8 mouse cellular contexts compared by ENCODE assay signal in genomic region chr4:32950356-32951034, GRCm38 (mm10). TPM values are rescaled to one million over a fixed set of nuclear protein-coding genes. Genes with fewer than 3 reads are reported as not detected.
DNase-seq lines count a peak whose midpoint lies in the region; ATAC-seq and TF ChIP-seq lines count a peak whose summit lies in the region.

Gene Ankrd6 (minus strand): TSS chr4:32950841.

- peak; percentile 93 for ATAC-seq in forebrain, embryonic 11.5 days (replicated peaks; ENCODE audit: low FRiP score)
- peak; percentile 88 for ATAC-seq in heart, embryonic 15.5 days (replicated peaks; ENCODE audit: insufficient number of reproducible peaks, insufficient read depth, low FRiP score, low read depth)
- peak; percentile 79 for ATAC-seq in liver, embryonic 15.5 days (ENCODE audit: insufficient read depth)
- peak; percentile 93 for ATAC-seq in neural tube, embryonic 13.5 days (ENCODE audit: low read depth)
- peak; percentile 97 for ATAC-seq in stomach, postnatal 0 days (ENCODE audit: low FRiP score, low TSS enrichment)

- peak within 1 kb of the TSS; percentile 72 for H3K9ac ChIP-seq in forebrain, embryonic 11.5 days (ENCODE audit: low read length)
- peak within 1 kb of the TSS; percentile 71 for H3K9ac ChIP-seq in heart, embryonic 15.5 days
- H3K9ac ChIP-seq in liver, embryonic 15.5 days, result 0 out of 2 replicates have a peak within 1 kb of the TSS, but pooled peaks have one; percentile 16
- H3K9ac ChIP-seq in neural tube, embryonic 13.5 days, result peak within 1 kb of the TSS; percentile 76
- peak within 1 kb of the TSS; percentile 71 for H3K9ac ChIP-seq in stomach, postnatal 0 days (ENCODE audit: low read length)

- H3K9me3 ChIP-seq in forebrain, embryonic 11.5 days (ENCODE audit: control insufficient read depth, low read length), result no peaks in the 10 kb centered on the region
- H3K9me3 ChIP-seq in heart, embryonic 15.5 days (replicated peaks), result no peaks in the 10 kb centered on the region
- no peaks in the 10 kb centered on the region for H3K9me3 ChIP-seq in liver, embryonic 15.5 days (replicated peaks)
- H3K9me3 ChIP-seq in neural tube, embryonic 13.5 days, result no peaks in the 10 kb centered on the region
- no peaks in the 10 kb centered on the region for H3K9me3 ChIP-seq in stomach, postnatal 0 days (ENCODE audit: control insufficient read depth, low read length)

- no peak for TF ChIP-seq EP300 in stomach, postnatal 0 days (optimal IDR thresholded peaks at IDR 0.05)

- H3K4me3 ChIP-seq in forebrain, embryonic 11.5 days (ENCODE audit: low read depth, low read length), result peak within 1 kb of the TSS; percentile 71
- H3K4me3 ChIP-seq in heart, embryonic 15.5 days, result peak within 1 kb of the TSS; percentile 78
- H3K4me3 ChIP-seq in liver, embryonic 15.5 days (replicated peaks), result peak within 1 kb of the TSS; percentile 61
- peak within 1 kb of the TSS; percentile 73 for H3K4me3 ChIP-seq in neural tube, embryonic 13.5 days
- H3K4me3 ChIP-seq in stomach, postnatal 0 days (ENCODE audit: low read depth, low read length), result peak within 1 kb of the TSS; percentile 68

- H3K27me3 ChIP-seq in forebrain, embryonic 11.5 days (ENCODE audit: control insufficient read depth, insufficient read depth, low read length), result peaks cover 7% of the 10 kb centered on the region; the same call in 1 of the 2 replicates
- H3K27me3 ChIP-seq in heart, embryonic 15.5 days, result peaks cover 13% of the 10 kb centered on the region
- peaks cover 75% of the 10 kb centered on the region for H3K27me3 ChIP-seq in liver, embryonic 15.5 days
- peaks cover 15% of the 10 kb centered on the region for H3K27me3 ChIP-seq in neural tube, embryonic 13.5 days
- no peaks in the 10 kb centered on the region for H3K27me3 ChIP-seq in stomach, postnatal 0 days (ENCODE audit: control insufficient read depth, insufficient read depth, low read length)

- H3K4me1 ChIP-seq in forebrain, embryonic 11.5 days (replicated peaks; ENCODE audit: control insufficient read depth, insufficient read depth, low read length), result peaks cover 8% of the 10 kb centered on the region; the same call in 1 of the 2 replicates
- peaks cover 30% of the 10 kb centered on the region for H3K4me1 ChIP-seq in heart, embryonic 15.5 days (replicated peaks)
- peaks cover 18% of the 10 kb centered on the region for H3K4me1 ChIP-seq in liver, embryonic 15.5 days (replicated peaks)
- H3K4me1 ChIP-seq in neural tube, embryonic 13.5 days (replicated peaks), result peaks cover 40% of the 10 kb centered on the region
- H3K4me1 ChIP-seq in stomach, postnatal 0 days (replicated peaks; ENCODE audit: control insufficient read depth, insufficient read depth), result 0 out of 2 replicates have a peak, but pooled peaks cover 2% of the 10 kb centered on the region

- H3K36me3 ChIP-seq in forebrain, embryonic 11.5 days (ENCODE audit: control insufficient read depth, insufficient read depth, low read length), result no peaks in the 10 kb centered on the region
- no peaks in the 10 kb centered on the region for H3K36me3 ChIP-seq in heart, embryonic 15.5 days
- no peaks in the 10 kb centered on the region for H3K36me3 ChIP-seq in liver, embryonic 15.5 days (replicated peaks)
- H3K36me3 ChIP-seq in neural tube, embryonic 13.5 days, result no peaks in the 10 kb centered on the region
- no peaks in the 10 kb centered on the region for H3K36me3 ChIP-seq in stomach, postnatal 0 days (ENCODE audit: control insufficient read depth, insufficient read depth, low read length)

- peak; percentile 42 to 61 for DNase-seq in CD8-positive naive resting alpha-beta T cell, adult 2 months (ENCODE audit: low read depth in 2 of 2, low spot score in 2 of 2)
- peak; percentile 43 for DNase-seq in c-Kit-positive CD71-negative TER-119-negative erythroid progenitor cells, embryonic 14.5 days (ENCODE audit: low read depth)
- peak; percentile 96 for DNase-seq in forebrain, embryonic 11.5 days (ENCODE audit: low spot score)
- peak; percentile 78 for DNase-seq in kidney, postnatal 14 days
- peak; percentile 90 for DNase-seq in stomach, postnatal 0 days (ENCODE audit: low spot score)

- H3K4me2 ChIP-seq in forebrain, embryonic 11.5 days (ENCODE audit: low read depth, low read length, severe bottlenecking), result peak within 1 kb of the TSS; percentile 93
- H3K4me2 ChIP-seq in heart, embryonic 15.5 days, result peak within 1 kb of the TSS; percentile 95
- peak within 1 kb of the TSS; percentile 86 for H3K4me2 ChIP-seq in liver, embryonic 15.5 days
- H3K4me2 ChIP-seq in neural tube, embryonic 13.5 days, result peak within 1 kb of the TSS; percentile 95
- peak within 1 kb of the TSS; percentile 98 for H3K4me2 ChIP-seq in stomach, postnatal 0 days (replicated peaks; ENCODE audit: low read depth)

- TF ChIP-seq CTCF in stomach, postnatal 0 days (IDR thresholded peaks at IDR 0.05; ENCODE audit: low read depth), result peak; percentile 90

- WGBS in forebrain, embryonic 11.5 days, result under 1% methylated on average over 62 of the region's 66 CpGs
- under 1% methylated on average over 49 of the region's 66 CpGs for WGBS in heart, embryonic 15.5 days
- whole genome bisulfite sequencing in liver, embryonic 15.5 days (ENCODE audit: insufficient replicate concordance), result under 1% methylated on average over 65 of the region's 66 CpGs
- WGBS in neural tube, embryonic 13.5 days, result under 1% methylated on average over 66 of the region's 66 CpGs
- WGBS in stomach, postnatal 0 days, result under 1% methylated on average over 64 of the region's 66 CpGs

- H3K27ac ChIP-seq in forebrain, embryonic 11.5 days (ENCODE audit: low read depth, low read length), result no peak within 1 kb of the TSS
- peak within 1 kb of the TSS; percentile 13; the same call in 1 of the 2 replicates for H3K27ac ChIP-seq in heart, embryonic 15.5 days
- H3K27ac ChIP-seq in liver, embryonic 15.5 days (replicated peaks), result no peak within 1 kb of the TSS
- 0 out of 2 replicates have a peak within 1 kb of the TSS, but pooled peaks have one; percentile 18 for H3K27ac ChIP-seq in neural tube, embryonic 13.5 days (replicated peaks)
- H3K27ac ChIP-seq in stomach, postnatal 0 days (replicated peaks), result no peak within 1 kb of the TSS

RNA-seq across cellular contexts. Expression of gene Ankrd6, which starts in this region (rescaled TPM):
- polyA plus RNA-seq in forebrain, embryonic 11.5 days (2014; fragmentation: Nextera tagmentation; extraction: Ambion mirVana), result 16.2 and 16.8 TPM in 2 replicates
- 4.1 and 6.3 TPM in 2 replicates for polyA plus RNA-seq in heart, embryonic 15.5 days (2015; fragmentation: Nextera tagmentation; extraction: Ambion mirVana)
- polyA plus RNA-seq in liver, embryonic 15.5 days (2015; fragmentation: Nextera tagmentation; extraction: Ambion mirVana), result 0.60 and 0.67 TPM in 2 replicates
- 20.1 and 20.5 TPM in 2 replicates for polyA plus RNA-seq in neural tube, embryonic 13.5 days (2015; fragmentation: Nextera tagmentation; extraction: Ambion mirVana)
- polyA plus RNA-seq in stomach, postnatal 0 days (2015; fragmentation: Nextera tagmentation; extraction: Ambion mirVana), result 2.2 and 2.3 TPM in 2 replicates

Comparison
In these comparisons a context has a peak if more than half of its experiments do, and no peak if none do; other contexts are left out.
1. Peak in ATAC-seq, H3K4me3 ChIP-seq, H3K9ac ChIP-seq and H3K4me2 ChIP-seq in liver, embryonic 15.5 days; RNA of the gene not detected or under 1 TPM.
2. DNase-seq: peak in every context shown above with its lines; median percentile 96 in forebrain, embryonic 11.5 days; 90 in stomach, postnatal 0 days; 78 in kidney, postnatal 14 days; 52 in CD8-positive naive resting alpha-beta T cell, adult 2 months; 43 in c-Kit-positive CD71-negative TER-119-negative erythroid progenitor cells, embryonic 14.5 days.
3. H3K27ac ChIP-seq: peak in heart, embryonic 15.5 days (single experiment) and neural tube, embryonic 13.5 days (single experiment); none in forebrain, embryonic 11.5 days (single experiment), liver, embryonic 15.5 days (single experiment) and stomach, postnatal 0 days (single experiment).
4. H3K9ac ChIP-seq: peak in every context shown above with its lines; median percentile 76 in neural tube, embryonic 13.5 days; 72 in forebrain, embryonic 11.5 days; 71 in heart, embryonic 15.5 days; 71 in stomach, postnatal 0 days; 16 in liver, embryonic 15.5 days.
5. Peak in every context shown above with its lines, with median percentiles within 50 percentile points of each other: ATAC-seq, H3K4me2 ChIP-seq and H3K4me3 ChIP-seq.